ENCODE assay signal across 9 mouse cellular contexts in genomic region chr11:77783747-77784646, GRCm38 (mm10). TPM values are rescaled to one million over a fixed set of nuclear protein-coding genes. Genes with fewer than 3 reads are reported as not detected.
DNase-seq lines count a peak whose midpoint lies in the region; ATAC-seq and TF ChIP-seq lines count a peak whose summit lies in the region.
"Had no signal": no experiment of that assay in that cellular context is flagged by ENCODE, and none has a peak within 500 bp of the region (broad histone marks: within the 10 kb centered on the region; RNA-seq: fewer than 3 reads in every experiment).

No protein-coding gene starts in this region.

- peaks cover 16% of the 10 kb centered on the region for H3K36me3 ChIP-seq in E14TG2a.4 (ENCODE audit: insufficient read depth, low read length)
- H3K36me3 ChIP-seq in intestine, embryonic 16.5 days (ENCODE audit: control insufficient read depth, insufficient read depth, low read length) = no peaks in the 10 kb centered on the region
- H3K36me3 ChIP-seq in lung, embryonic 14.5 days (ENCODE audit: insufficient read depth) = peaks cover 11% of the 10 kb centered on the region; the same call in 1 of the 2 replicates

- peak overlapping the region; percentile 99 for H3K27ac ChIP-seq in intestine, embryonic 16.5 days (ENCODE audit: low read length)
- peak overlapping the region; percentile 92 for H3K27ac ChIP-seq in lung, embryonic 14.5 days (ENCODE audit: low read depth)

- peak overlapping the region; percentile 71 for H3K9ac ChIP-seq in intestine, embryonic 16.5 days (ENCODE audit: low read depth, low read length)
- peak overlapping the region; percentile 4; the same call in 1 of the 2 replicates for H3K9ac ChIP-seq in lung, embryonic 14.5 days

- peak overlapping the region; percentile 24 for H3K4me2 ChIP-seq in intestine, embryonic 16.5 days (ENCODE audit: low read depth, low read length)
- peak overlapping the region; percentile 36 for H3K4me2 ChIP-seq in lung, embryonic 14.5 days

- peaks cover 72% of the 10 kb centered on the region for H3K4me1 ChIP-seq in E14TG2a.4 (replicated peaks; ENCODE audit: low read depth, low read length)
- peaks cover 50% of the 10 kb centered on the region for H3K4me1 ChIP-seq in intestine, embryonic 16.5 days (ENCODE audit: control insufficient read depth, insufficient read depth, low read length)
- peaks cover 19% of the 10 kb centered on the region for H3K4me1 ChIP-seq in lung, embryonic 14.5 days (ENCODE audit: insufficient read depth)

- peaks cover 6% of the 10 kb centered on the region; the same call in 1 of the 2 replicates for H3K27me3 ChIP-seq in E14TG2a.4 (ENCODE audit: insufficient read depth, low read length)
- no peaks in the 10 kb centered on the region for H3K27me3 ChIP-seq in intestine, embryonic 16.5 days (replicated peaks; ENCODE audit: control insufficient read depth, insufficient read depth, low read length)
- no peaks in the 10 kb centered on the region for H3K27me3 ChIP-seq in lung, embryonic 14.5 days (ENCODE audit: insufficient read depth, low read length)

- no peaks in the 10 kb centered on the region for H3K9me3 ChIP-seq in E14TG2a.4 (ENCODE audit: low read length)
- H3K9me3 ChIP-seq in intestine, embryonic 16.5 days (ENCODE audit: control insufficient read depth, low read length) = no peaks in the 10 kb centered on the region
- H3K9me3 ChIP-seq in lung, embryonic 14.5 days (ENCODE audit: low read depth, low read length) = no peaks in the 10 kb centered on the region

- 0 out of 2 replicates have a peak, but pooled peaks have one; percentile 16 for ATAC-seq in intestine, embryonic 16.5 days
- no peak for ATAC-seq in lung, embryonic 14.5 days (ENCODE audit: insufficient read depth)

- TF ChIP-seq CTCF in E14TG2a.4 (conservative IDR thresholded peaks at IDR 0.05; ENCODE audit: low read length) = no peak; the same call in 1 of the 2 replicates
- TF ChIP-seq CTCF in lung, embryonic 14.5 days (IDR thresholded peaks at IDR 0.05; ENCODE audit: low read depth) = peak; percentile 12

- WGBS in intestine, embryonic 16.5 days = 44% methylated on average over 18 of the region's 18 CpGs
- WGBS in lung, embryonic 14.5 days = 40% methylated on average over 18 of the region's 18 CpGs

- peak overlapping the region; percentile 58 for H3K4me3 ChIP-seq in E14TG2a.4 (replicated peaks; ENCODE audit: low read length)
- no peak overlapping the region for H3K4me3 ChIP-seq in intestine, embryonic 16.5 days (ENCODE audit: low read length)
- H3K4me3 ChIP-seq in lung, embryonic 14.5 days (ENCODE audit: low read depth, low read length) = no peak overlapping the region

- peak; percentile 53 to 69 for DNase-seq in adrenal gland, adult (ENCODE audit: inconsistent age in 2 of 2, low spot score in 1 of 2)
- no peak for DNase-seq in adrenal gland, adult 8-10 months
- DNase-seq in fibroblast of lung, adult 2 months (ENCODE audit: low read depth) = peak; percentile 74
- DNase-seq in lung, embryonic 14.5 days = peak; percentile 37
- peak; percentile 79 for DNase-seq in retina, postnatal 1 day
- DNase-seq in c-Kit-positive CD71-positive TER-119-positive erythroid progenitor cells, embryonic 14.5 days (ENCODE audit: low spot score) = no peak

RNA-seq across cellular contexts. Expression of gene Gm10277, which starts 3.5 kb away (rescaled TPM):
- not detected for total RNA-seq in adrenal gland, adult 8-10 months (2022)
- polyA plus RNA-seq in intestine, embryonic 16.5 days (2015; fragmentation: Nextera tagmentation; extraction: Ambion mirVana) = 0.89 and 1.0 TPM in 2 replicates
- 1.1 and 1.5 TPM in 2 replicates for polyA plus RNA-seq in lung, embryonic 14.5 days (2014; fragmentation: Nextera tagmentation; extraction: Ambion mirVana)
- total RNA-seq: heart, postnatal 36 days had no signal

RNA-seq across cellular contexts. Expression of gene Myo18a, which starts 21.0 kb away (rescaled TPM):
- 100 to 1,000 TPM in 2 of 4 experiments, 10 to 100 TPM in 2; 61.9 to 158 (median 94.7) TPM for total RNA-seq in adrenal gland, adult 8-10 months (2022)
- 31.2 and 31.8 TPM in 2 replicates for polyA plus RNA-seq in intestine, embryonic 16.5 days (2015; fragmentation: Nextera tagmentation; extraction: Ambion mirVana)
- polyA plus RNA-seq in lung, embryonic 14.5 days (2014; fragmentation: Nextera tagmentation; extraction: Ambion mirVana) = 32.2 and 35.0 TPM in 2 replicates

RNA-seq across cellular contexts. Expression of gene Cryba1, which starts 58.9 kb away (rescaled TPM):
- total RNA-seq in adrenal gland, adult 8-10 months (2022) = not detected
- polyA plus RNA-seq in intestine, embryonic 16.5 days (2015; fragmentation: Nextera tagmentation; extraction: Ambion mirVana) = not detected in 2 replicates
- not detected in 2 replicates for polyA plus RNA-seq in lung, embryonic 14.5 days (2014; fragmentation: Nextera tagmentation; extraction: Ambion mirVana)
- total RNA-seq: heart, postnatal 36 days had no signal

Comparison
In these comparisons a context has a peak if more than half of its experiments do, and no peak if none do; other contexts are left out.
1. DNase-seq: peak in adrenal gland, adult (2 of 2), fibroblast of lung, adult 2 months (single experiment), lung, embryonic 14.5 days (single experiment) and retina, postnatal 1 day (single experiment); none in adrenal gland, adult 8-10 months (single experiment) and c-Kit-positive CD71-positive TER-119-positive erythroid progenitor cells, embryonic 14.5 days (single experiment).